Mouse (Mus musculus) forebrain, embryonic 10.5 days (tissue): ENCODE results near the gene B3gnt5. TPM values are rescaled to one million over a fixed set of nuclear protein-coding genes. Genes with fewer than 3 reads are reported as not detected.

ENCODE experiments used
- polyA plus RNA-seq: library from polyadenylated mRNA; unstranded; fragments of >200 nt; fragmentation: Nextera tagmentation; extraction: Ambion mirVana; gene quantifications from 2 replicates; pipeline ENCODE4 v1.2.1, GENCODE M21; 2016

The B3gnt5 gene
- polyA plus RNA-seq, 1 experiment from 2014 or later: 43.1 TPM

Other genes with a start within 250 kb of the B3gnt5 start
- gene Olfr167, start 237.9 kb upstream of the B3gnt5 start, polyA plus RNA-seq: not detected in 2 replicates
- gene Olfr168, start 224.7 kb upstream of the B3gnt5 start, polyA plus RNA-seq: not detected in 2 replicates
- not detected in 2 replicates for gene Olfr169, start 188.4 kb upstream of the B3gnt5 start, polyA plus RNA-seq
- not detected in 2 replicates for gene Olfr170, start 148.3 kb upstream of the B3gnt5 start, polyA plus RNA-seq
- gene Olfr171, start 130.3 kb upstream of the B3gnt5 start, polyA plus RNA-seq: not detected in 2 replicates
- not detected in 2 replicates for gene Lamp3, start 53.8 kb upstream of the B3gnt5 start, polyA plus RNA-seq
- 9.2 and 10.6 TPM in 2 replicates for gene Klhl6, start 222.8 kb downstream of the B3gnt5 start, polyA plus RNA-seq